Mouse (Mus musculus) urinary bladder, postnatal 10 days (tissue): Measurements from ENCODE around the gene Acp5.

ENCODE experiments used
- DNase-seq: peaks from one replicate; pipeline ENCODE4 v3.0.0; 2022; ENCODE audit warnings: low spot score

Acp5 gene

DNA sequence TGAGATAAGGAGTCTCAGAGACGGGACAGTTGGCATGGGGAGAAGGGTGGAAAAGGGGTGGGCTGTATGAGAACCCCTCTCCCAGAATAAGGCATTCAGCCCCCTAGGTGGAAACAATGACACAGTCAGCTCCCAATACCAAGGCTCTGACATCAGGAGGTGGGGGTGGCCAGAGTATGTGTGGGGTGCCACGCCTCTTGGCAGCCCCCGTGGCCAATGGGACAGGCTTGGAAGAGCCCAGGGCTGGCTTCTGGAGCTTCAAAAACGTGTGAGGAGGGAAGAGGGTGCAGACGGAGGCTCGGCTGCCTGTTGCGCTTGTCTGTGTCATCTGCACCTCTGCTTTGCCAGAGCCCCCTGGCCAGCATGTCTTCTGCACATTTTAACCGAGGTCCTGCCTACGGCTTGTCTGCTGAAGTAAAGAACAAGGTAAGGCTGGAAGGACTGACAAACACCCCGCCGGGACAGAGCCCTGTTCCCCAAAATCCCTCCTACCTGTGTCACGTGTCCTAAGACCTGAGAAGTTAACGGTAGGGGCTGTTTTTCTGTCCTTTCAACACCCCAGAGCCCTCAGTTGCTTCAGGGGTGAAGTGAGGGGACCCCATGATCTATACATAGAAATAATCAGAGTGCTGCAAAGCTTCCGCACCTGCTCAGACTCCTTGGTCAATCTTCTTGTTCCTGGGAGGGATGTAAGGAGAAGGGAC, 36.4 kb downstream of the Acp5 start, which contains the start of gene Cnn1:
Gene Cnn1, plus strand, starts transcription at position 224 of the 704 bp plus-strand sequence.
- no peak for DNase-seq

DNA sequence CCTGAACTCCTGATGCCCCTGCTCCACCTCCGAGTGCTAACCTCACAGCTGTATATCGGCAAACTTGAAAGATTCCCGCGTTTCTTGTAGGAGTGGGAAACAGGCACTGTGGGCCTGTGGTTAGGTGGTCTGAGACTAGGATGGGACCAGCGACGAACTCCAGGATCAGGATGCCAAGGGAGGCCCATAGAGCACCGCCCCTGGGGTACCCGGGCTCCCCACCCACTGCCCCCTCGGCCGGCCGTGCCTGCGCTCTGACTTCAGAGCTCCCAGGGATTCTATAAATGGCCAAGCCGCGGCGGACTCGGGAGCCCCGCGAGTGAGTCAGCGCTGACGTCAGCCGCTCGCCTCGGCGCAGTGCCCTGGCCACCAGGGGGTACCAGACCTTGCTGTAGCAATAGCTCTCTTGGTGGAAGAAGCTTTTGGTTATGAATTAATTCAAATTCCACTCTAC, 39.6 kb downstream of the Acp5 start:
- DNase-seq, result peak; percentile 75

DNA sequence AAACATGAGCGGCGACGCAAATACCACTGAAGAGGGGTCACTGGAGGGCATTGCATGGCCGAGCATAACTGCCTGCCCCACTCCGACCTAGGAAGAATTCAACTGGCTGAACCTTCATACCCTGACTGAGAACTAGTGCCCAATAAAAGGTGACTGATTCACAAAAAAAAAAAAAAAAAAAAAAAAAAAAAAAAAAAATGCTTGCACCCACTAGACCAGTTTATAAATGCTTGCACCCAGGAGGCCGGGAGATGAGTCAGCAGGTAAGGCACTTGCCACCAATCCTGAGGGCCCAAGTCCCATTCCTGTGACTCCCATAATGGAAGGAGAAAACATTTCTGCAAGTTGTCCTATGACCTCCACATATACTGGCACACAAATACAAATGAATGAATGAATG, 42.8 kb downstream of the Acp5 start:
- DNase-seq, result no peak

DNA sequence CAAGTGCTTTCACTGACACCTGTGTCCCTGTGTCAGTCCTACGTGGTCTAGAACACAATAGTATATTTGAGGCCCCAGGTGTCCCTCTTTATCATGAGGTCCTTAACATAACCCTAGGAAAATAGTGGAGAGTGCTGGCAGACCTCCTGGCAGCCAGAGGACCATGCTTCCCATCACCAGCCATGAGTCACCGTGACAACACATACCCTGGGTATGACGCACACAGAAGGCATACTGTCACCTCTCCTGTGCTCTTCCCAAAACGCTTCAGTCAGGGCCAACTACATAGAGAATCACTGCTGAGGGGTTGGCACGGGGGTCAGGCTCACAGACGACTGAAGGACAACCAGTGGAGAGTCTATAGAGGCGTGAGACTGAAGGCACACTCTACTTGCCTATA, 45.5 kb downstream of the Acp5 start:
- DNase-seq, result no peak

DNA sequence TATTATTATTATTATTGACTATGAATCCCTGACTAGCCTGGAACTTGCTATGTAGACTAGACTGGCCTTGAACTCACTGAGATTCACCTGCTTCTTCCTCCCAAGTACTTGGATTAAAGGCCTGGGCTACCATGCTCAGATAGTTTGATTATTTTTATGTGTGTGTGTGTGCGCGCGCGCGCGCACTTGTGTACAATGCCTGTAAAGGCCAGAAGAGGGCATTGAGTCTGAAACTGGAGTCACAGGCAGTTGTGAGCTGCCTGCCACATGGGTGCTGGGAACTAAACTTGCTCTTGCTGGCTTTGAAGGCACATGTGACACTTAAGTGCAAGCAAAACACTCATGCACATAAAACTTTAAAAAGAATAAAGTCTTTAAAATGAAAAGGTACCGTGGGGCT, 46.2 kb downstream of the Acp5 start:
- no peak for DNase-seq

DNA sequence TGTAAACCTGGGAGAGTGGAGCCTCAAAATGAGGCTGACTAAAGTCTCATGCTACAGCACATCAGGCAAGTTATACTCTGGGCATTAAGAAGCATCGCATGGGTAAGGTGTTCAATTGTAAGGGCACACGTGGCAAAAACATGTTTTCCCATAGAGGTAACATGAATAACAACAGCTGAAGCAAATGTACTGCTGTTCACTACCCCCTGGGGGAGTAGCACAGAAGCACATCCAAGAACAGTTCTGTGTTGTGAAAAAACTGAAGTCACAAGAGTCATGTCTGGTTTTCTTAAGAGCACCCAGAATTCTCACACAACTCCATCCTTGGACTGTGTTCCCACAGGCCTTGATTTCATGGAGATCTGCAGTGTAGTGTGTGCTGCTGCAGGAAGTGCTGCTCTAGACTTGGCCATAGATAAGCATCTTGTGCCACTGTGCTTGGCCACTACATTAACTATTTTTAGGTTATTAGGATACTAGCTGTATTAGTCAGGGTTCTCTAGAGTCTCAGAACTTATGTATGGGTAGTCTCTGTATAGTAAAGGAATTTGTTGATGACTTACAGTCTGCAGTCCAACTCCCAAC, 48.4 kb downstream of the Acp5 start:
- DNase-seq, result no peak

DNA sequence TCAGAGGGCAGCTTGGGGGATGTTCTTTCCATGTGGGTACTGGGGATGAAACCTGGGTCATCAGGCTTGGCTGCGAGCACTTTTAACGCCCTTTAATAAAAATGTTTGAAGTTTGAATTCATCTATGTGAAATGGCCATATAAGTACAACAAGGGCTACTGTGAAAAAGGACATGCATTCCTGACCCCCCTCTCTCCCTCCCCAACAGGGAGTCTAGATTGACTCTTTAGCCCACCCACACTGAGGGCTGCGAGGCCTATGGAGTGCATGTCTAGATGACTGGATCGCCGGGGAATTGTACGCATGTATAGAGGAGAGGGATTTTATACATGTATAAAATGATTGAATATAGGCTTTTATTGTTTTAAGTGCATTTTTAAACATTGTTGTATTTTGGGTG, 49.5 kb downstream of the Acp5 start:
- DNase-seq, result no peak

DNA sequence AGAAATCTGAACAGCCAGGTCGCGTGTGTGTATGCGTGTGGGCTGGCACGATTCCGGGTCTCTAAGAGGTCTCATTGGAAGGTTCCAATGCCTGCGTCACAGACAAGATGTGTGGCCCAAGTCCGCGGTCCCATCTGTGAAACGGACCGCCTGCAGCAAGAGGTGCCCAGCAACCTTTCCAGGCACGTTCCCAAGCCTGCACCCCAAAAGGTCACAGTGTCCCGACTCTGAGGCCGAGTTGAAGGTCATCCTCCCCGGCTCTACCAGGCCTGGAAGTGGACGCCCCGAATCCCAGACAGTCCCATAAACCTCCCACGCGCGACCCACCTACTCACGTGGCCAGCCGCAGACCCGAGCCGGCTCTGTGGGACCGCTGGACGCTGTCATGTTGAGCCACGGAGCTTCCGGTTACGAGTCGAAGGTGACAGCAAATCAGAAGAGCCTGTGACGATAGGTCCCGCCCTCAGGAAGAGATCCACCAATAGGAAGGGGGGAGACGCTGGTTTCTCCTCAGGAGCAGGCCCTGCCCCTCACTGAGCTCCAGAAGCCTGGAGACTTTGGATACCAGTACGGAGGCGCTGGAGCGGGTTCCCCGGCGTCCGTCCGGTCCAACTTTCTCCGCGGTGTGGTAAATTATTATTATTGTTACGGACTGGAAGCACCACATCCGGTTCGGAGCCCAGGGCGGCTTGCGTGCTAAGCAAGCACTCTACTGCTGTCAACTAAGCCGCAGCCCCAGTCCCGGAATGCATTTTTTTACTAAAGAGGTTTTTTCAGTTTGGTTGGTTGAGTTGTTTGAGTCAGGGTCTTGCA, 50.3 kb downstream of the Acp5 start, which contains the start of gene Ecsit:
Gene Ecsit, minus strand, starts transcription at position 417 of the 813 bp plus-strand sequence.
- DNase-seq, result peak; percentile 66

DNA sequence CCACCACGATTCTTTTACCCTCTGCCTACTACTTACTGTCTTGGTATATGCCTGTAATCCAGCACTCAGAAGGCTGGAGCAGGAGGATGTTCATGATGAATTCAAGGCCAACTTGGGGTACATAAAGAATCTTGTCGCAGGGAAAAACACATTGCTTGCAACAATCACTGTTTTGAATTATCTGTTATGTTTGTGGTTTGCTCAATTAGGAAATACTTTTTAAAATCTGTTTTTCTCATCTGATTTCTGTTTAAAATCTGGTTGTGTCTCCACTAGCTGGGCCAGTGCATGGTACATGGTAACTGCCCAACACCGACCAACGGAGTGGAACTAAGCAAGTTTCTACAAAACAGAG, 50.9 kb downstream of the Acp5 start:
- DNase-seq, result no peak
